ENCODE assay signal across 8 mouse cellular contexts in genomic region chr5:136988420-136988819, GRCm38 (mm10). TPM values are rescaled to one million over a fixed set of nuclear protein-coding genes. Genes with fewer than 3 reads are reported as not detected.
DNase-seq lines count a peak whose midpoint lies in the region; ATAC-seq lines count a peak whose summit lies in the region.

No protein-coding gene starts in this region.

- no peaks in the 10 kb centered on the region for H3K27me3 ChIP-seq in kidney, embryonic 14.5 days (ENCODE audit: control insufficient read depth, insufficient read depth, low read length)
- H3K27me3 ChIP-seq in megakaryocyte, embryonic 14.5 days (replicated peaks), result no peaks in the 10 kb centered on the region

- no peak for DNase-seq in kidney, postnatal 14 days
- DNase-seq in NIH3T3 (ENCODE audit: low read depth), result peak; percentile 67
- peak; percentile 50 to 59 for DNase-seq in layer of hippocampus, postnatal 10 days (ENCODE audit: low spot score in 2 of 2)
- no peak for DNase-seq in gastrocnemius, postnatal 4 days (ENCODE audit: low spot score in 2 of 2)

- ATAC-seq in kidney, embryonic 14.5 days (ENCODE audit: low FRiP score, low TSS enrichment), result no peak
- ATAC-seq in granulocyte monocyte progenitor cell, adult 5-6 weeks (replicated peaks; ENCODE audit: poor library complexity, severe bottlenecking), result peak; percentile 18
- ATAC-seq in activated CD4-positive, CD25-positive, alpha-beta regulatory T cell, adult 4 months, result no peak

- WGBS in kidney, embryonic 14.5 days, result 57% methylated on average over 7 of the region's 7 CpGs

- H3K9ac ChIP-seq in kidney, embryonic 14.5 days (ENCODE audit: low read depth, low read length), result peak overlapping the region; percentile 90; the same call in 1 of the 2 replicates

- H3K36me3 ChIP-seq in kidney, embryonic 14.5 days (ENCODE audit: control insufficient read depth, insufficient read depth, low read length), result peaks cover 44% of the 10 kb centered on the region
- peaks cover 67% of the 10 kb centered on the region for H3K36me3 ChIP-seq in megakaryocyte, embryonic 14.5 days (replicated peaks; ENCODE audit: low read length)

- no peak overlapping the region for H3K27ac ChIP-seq in kidney, embryonic 14.5 days (ENCODE audit: low read depth, low read length)

- peak overlapping the region; percentile 70 for H3K4me2 ChIP-seq in kidney, embryonic 14.5 days (replicated peaks; ENCODE audit: low read depth, low read length)

- H3K4me3 ChIP-seq in kidney, embryonic 14.5 days (ENCODE audit: low read length), result peak overlapping the region; percentile 85
- H3K4me3 ChIP-seq in megakaryocyte, embryonic 14.5 days (replicated peaks), result peak overlapping the region; percentile 95

- H3K4me1 ChIP-seq in kidney, embryonic 14.5 days (ENCODE audit: control insufficient read depth, insufficient read depth, low read length), result peaks cover 12% of the 10 kb centered on the region; the same call in 1 of the 2 replicates
- H3K4me1 ChIP-seq in megakaryocyte, embryonic 14.5 days, result peaks cover 40% of the 10 kb centered on the region

- no peaks in the 10 kb centered on the region for H3K9me3 ChIP-seq in kidney, embryonic 14.5 days (ENCODE audit: control insufficient read depth, low read length)
- no peaks in the 10 kb centered on the region for H3K9me3 ChIP-seq in megakaryocyte, embryonic 14.5 days

RNA-seq across cellular contexts. Expression of gene Znhit1, which starts 0.6 kb away (rescaled TPM):
- polyA plus RNA-seq in kidney, embryonic 14.5 days (2014; fragmentation: Nextera tagmentation; extraction: Ambion mirVana), result 80.6 and 93.2 TPM in 2 replicates
- total RNA-seq in granulocyte monocyte progenitor cell, adult 5-6 weeks (2014; fragmentation: Nextera tagmentation), result 99.5 and 121 TPM in 2 replicates
- total RNA-seq in granulocyte monocyte progenitor cell, adult 5-6 weeks (2017), result 49.7 and 80.0 TPM in 2 replicates
- total RNA-seq in layer of hippocampus, postnatal 10 days (2021), result 10 to 100 TPM; 78.6 to 84.6 TPM
- polyA plus RNA-seq in megakaryocyte, embryonic 14.5 days (2012; ENCODE audit: insufficient read depth, low replicate concordance), result 438 and 561 TPM in 2 replicates
- 10 to 100 TPM; 56.5 to 66.5 TPM for polyA plus RNA-seq in activated CD4-positive, CD25-positive, alpha-beta regulatory T cell, adult 4 months (2017; shearing (Covaris generic))
- total RNA-seq in gastrocnemius, postnatal 4 days (2021), result 10 to 100 TPM; 40.4 to 45.4 TPM

RNA-seq across cellular contexts. Expression of gene Plod3, which starts 1.6 kb away (rescaled TPM):
- polyA plus RNA-seq in kidney, embryonic 14.5 days (2014; fragmentation: Nextera tagmentation; extraction: Ambion mirVana), result 28.5 and 41.4 TPM in 2 replicates
- total RNA-seq in granulocyte monocyte progenitor cell, adult 5-6 weeks (2014; fragmentation: Nextera tagmentation), result 122 and 139 TPM in 2 replicates
- total RNA-seq in granulocyte monocyte progenitor cell, adult 5-6 weeks (2017), result 158 and 177 TPM in 2 replicates
- 10 to 100 TPM; 38.5 to 44.0 TPM for total RNA-seq in layer of hippocampus, postnatal 10 days (2021)
- 32.3 and 34.6 TPM in 2 replicates for polyA plus RNA-seq in megakaryocyte, embryonic 14.5 days (2012; ENCODE audit: insufficient read depth, low replicate concordance)
- polyA plus RNA-seq in activated CD4-positive, CD25-positive, alpha-beta regulatory T cell, adult 4 months (2017; shearing (Covaris generic)), result 1 to 10 TPM; 2.6 to 6.0 TPM
- 10 to 100 TPM; 40.9 to 46.4 TPM for total RNA-seq in gastrocnemius, postnatal 4 days (2021)

RNA-seq across cellular contexts. Expression of gene Cldn15, which starts 22.0 kb away (rescaled TPM):
- 1.5 and 1.7 TPM in 2 replicates for polyA plus RNA-seq in kidney, embryonic 14.5 days (2014; fragmentation: Nextera tagmentation; extraction: Ambion mirVana)
- total RNA-seq in granulocyte monocyte progenitor cell, adult 5-6 weeks (2014; fragmentation: Nextera tagmentation), result 63.2 and 84.0 TPM in 2 replicates
- 57.8 and 64.5 TPM in 2 replicates for total RNA-seq in granulocyte monocyte progenitor cell, adult 5-6 weeks (2017)
- not detected for total RNA-seq in layer of hippocampus, postnatal 10 days (2021)
- 0.90 and 4.8 TPM in 2 replicates for polyA plus RNA-seq in megakaryocyte, embryonic 14.5 days (2012; ENCODE audit: insufficient read depth, low replicate concordance)
- polyA plus RNA-seq in activated CD4-positive, CD25-positive, alpha-beta regulatory T cell, adult 4 months (2017; shearing (Covaris generic)), result not detected
- 1 to 10 TPM; 4.7 to 4.9 TPM for total RNA-seq in gastrocnemius, postnatal 4 days (2021)

RNA-seq across cellular contexts. Expression of gene Fis1, which starts 35.3 kb away (rescaled TPM):
- polyA plus RNA-seq in kidney, embryonic 14.5 days (2014; fragmentation: Nextera tagmentation; extraction: Ambion mirVana), result 333 and 398 TPM in 2 replicates
- total RNA-seq in granulocyte monocyte progenitor cell, adult 5-6 weeks (2014; fragmentation: Nextera tagmentation), result 201 and 270 TPM in 2 replicates
- 106 and 127 TPM in 2 replicates for total RNA-seq in granulocyte monocyte progenitor cell, adult 5-6 weeks (2017)
- 100 to 1,000 TPM; 196 to 209 TPM for total RNA-seq in layer of hippocampus, postnatal 10 days (2021)
- polyA plus RNA-seq in megakaryocyte, embryonic 14.5 days (2012; ENCODE audit: insufficient read depth, low replicate concordance), result 1,064 and 1,998 TPM in 2 replicates
- polyA plus RNA-seq in activated CD4-positive, CD25-positive, alpha-beta regulatory T cell, adult 4 months (2017; shearing (Covaris generic)), result 100 to 1,000 TPM; 446 to 499 TPM
- total RNA-seq in gastrocnemius, postnatal 4 days (2021), result 100 to 1,000 TPM; 150 to 163 TPM

RNA-seq across cellular contexts. Expression of gene Vgf, which starts 37.8 kb away (rescaled TPM):
- polyA plus RNA-seq in kidney, embryonic 14.5 days (2014; fragmentation: Nextera tagmentation; extraction: Ambion mirVana), result 0.16 and 0.36 TPM in 2 replicates
- not detected in 2 replicates for total RNA-seq in granulocyte monocyte progenitor cell, adult 5-6 weeks (2014; fragmentation: Nextera tagmentation)
- not detected in 2 replicates for total RNA-seq in granulocyte monocyte progenitor cell, adult 5-6 weeks (2017)
- 100 to 1,000 TPM; 253 to 268 TPM for total RNA-seq in layer of hippocampus, postnatal 10 days (2021)
- 0.38 TPM in 1 of 2 replicates, not detected in the other for polyA plus RNA-seq in megakaryocyte, embryonic 14.5 days (2012; ENCODE audit: insufficient read depth, low replicate concordance)
- not detected for polyA plus RNA-seq in activated CD4-positive, CD25-positive, alpha-beta regulatory T cell, adult 4 months (2017; shearing (Covaris generic))
- total RNA-seq in gastrocnemius, postnatal 4 days (2021), result not detected

Comparison
In these comparisons a context has a peak if more than half of its experiments do, and no peak if none do; other contexts are left out.
1. DNase-seq: peak in NIH3T3 (single experiment) and layer of hippocampus, postnatal 10 days (2 of 2); none in kidney, postnatal 14 days (single experiment) and gastrocnemius, postnatal 4 days (0 of 2).
2. RNA of gene Cldn15, which starts 22.0 kb away (total RNA-seq): 57.8 to 84.0 TPM in granulocyte monocyte progenitor cell, adult 5-6 weeks; 4.7 to 4.9 TPM in gastrocnemius, postnatal 4 days and not detected in layer of hippocampus, postnatal 10 days; every median in the first group is over 4 times any median in the second.